Mouse (Mus musculus) limb, embryonic 12.5 days (tissue): ENCODE results near the gene Ssbp4. TPM values are rescaled to one million over a fixed set of nuclear protein-coding genes. Genes with fewer than 3 reads are reported as not detected.

ENCODE experiments used
- ATAC-seq: fragments of 200-750 bp; cut with Nextera tagmentation; 2 replicates; pipeline ENCODE4 v1.8.0; 2017; ENCODE audit warnings: low read depth, moderate TSS enrichment; ENCODE audit not compliant: insufficient number of reproducible peaks, insufficient read depth, low FRiP score, low TSS enrichment
- H3K27ac ChIP-seq: fragments of 300-500 bp; sonication (generic); 2 replicates; pipeline ENCODE4 v1.5.1; 2016; ENCODE audit warnings: mild to moderate bottlenecking, moderate library complexity
- H3K27me3 ChIP-seq: fragments of 300-500 bp; sonication (generic); 2 replicates; pipeline ENCODE4 v1.6.1; 2016; ENCODE audit warnings: mild to moderate bottlenecking, moderate library complexity
- H3K36me3 ChIP-seq: fragments of 300-500 bp; sonication (generic); 2 replicates; pipeline ENCODE4 v1.6.1; 2016; ENCODE audit warnings: mild to moderate bottlenecking, moderate library complexity
- H3K4me1 ChIP-seq: fragments of 300-500 bp; sonication (generic); replicated peaks from 2 replicates; pipeline ENCODE4 v1.6.1; 2016
- H3K4me2 ChIP-seq: fragments of 300-500 bp; sonication (generic); 2 replicates; pipeline ENCODE4 v1.6.1; 2016; ENCODE audit warnings: mild to moderate bottlenecking, moderate library complexity
- H3K4me3 ChIP-seq: fragments of 300-500 bp; sonication (generic); replicated peaks from 2 replicates; pipeline ENCODE4 v1.5.1; 2016; ENCODE audit warnings: mild to moderate bottlenecking
- H3K9ac ChIP-seq: fragments of 300-500 bp; sonication (generic); replicated peaks from 2 replicates; pipeline ENCODE4 v1.6.1; 2016; ENCODE audit warnings: mild to moderate bottlenecking, moderate library complexity
- H3K9me3 ChIP-seq: fragments of 300-500 bp; sonication (generic); 2 replicates; pipeline ENCODE4 v1.6.1; 2016; ENCODE audit warnings: mild to moderate bottlenecking, moderate library complexity
- WGBS: fragments of 180-500 bp; shearing (Covaris S2); methylation state at CpG from one replicate; pipeline ENCODE4 v1.1.7; 2016; 5-methylcytosine and 5-hydroxymethylcytosine counted together
- polyA plus RNA-seq: library from polyadenylated mRNA; unstranded; fragments of >200 nt; fragmentation: Nextera tagmentation; extraction: Ambion mirVana; gene quantifications from 2 replicates; pipeline ENCODE4 v1.2.1, GENCODE M21; 2016

Gene Ssbp4
- polyA plus RNA-seq, 1 experiment from 2014 or later: 137 TPM

DNA sequence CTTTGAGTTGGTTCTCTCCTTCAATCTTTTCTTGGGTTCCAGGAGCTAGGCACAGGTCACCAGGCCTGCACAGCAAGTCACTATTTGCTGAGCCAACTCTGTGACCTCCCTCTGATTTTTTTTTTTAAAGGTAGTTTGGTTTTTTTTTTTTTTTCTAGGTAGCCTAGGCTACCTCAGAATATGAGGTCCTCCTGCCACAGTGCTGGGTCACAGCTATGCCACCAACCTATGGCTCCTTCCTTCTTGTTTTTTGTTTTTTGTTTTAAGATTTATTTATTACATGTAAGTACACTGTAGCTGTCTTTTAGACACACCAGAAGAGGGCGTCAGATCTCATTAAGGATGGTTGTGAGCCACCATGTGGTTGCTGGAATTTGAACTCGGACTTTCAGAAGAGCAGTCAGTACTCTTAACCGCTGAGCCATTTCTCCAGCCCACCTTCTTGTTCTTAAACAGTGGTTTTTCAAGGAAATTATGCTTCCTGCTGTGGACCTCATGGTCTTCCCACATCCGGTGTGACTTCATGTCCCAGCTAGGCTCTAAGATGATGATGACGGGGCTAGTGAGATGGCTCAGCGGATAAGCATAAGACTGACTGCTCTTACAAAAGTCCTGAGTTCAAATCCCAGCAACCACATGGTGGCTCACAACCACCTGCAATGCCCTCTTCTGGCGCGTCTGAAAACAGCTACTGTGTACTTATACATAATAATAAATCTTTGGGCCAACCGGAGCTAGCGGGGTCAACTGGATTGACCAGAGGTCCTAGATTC, 59.1 kb downstream of the Ssbp4 start:
- Histone ChIP-seq H3K9me3 (no peaks in the 10 kb centered on the region), H3K4me2 (no peak overlapping the region), H3K36me3 (0 out of 2 replicates have a peak, but pooled peaks cover 4% of the 10 kb centered on the region), H3K9ac (no peak overlapping the region), H3K27ac (no peak overlapping the region), H3K27me3 (no peaks in the 10 kb centered on the region), H3K4me3 (no peak overlapping the region), H3K4me1 (peaks cover 7% of the 10 kb centered on the region; the same call in 1 of the 2 replicates)
- no peak for ATAC-seq
- WGBS: 95% methylated on average over 10 of the region's 10 CpGs

DNA sequence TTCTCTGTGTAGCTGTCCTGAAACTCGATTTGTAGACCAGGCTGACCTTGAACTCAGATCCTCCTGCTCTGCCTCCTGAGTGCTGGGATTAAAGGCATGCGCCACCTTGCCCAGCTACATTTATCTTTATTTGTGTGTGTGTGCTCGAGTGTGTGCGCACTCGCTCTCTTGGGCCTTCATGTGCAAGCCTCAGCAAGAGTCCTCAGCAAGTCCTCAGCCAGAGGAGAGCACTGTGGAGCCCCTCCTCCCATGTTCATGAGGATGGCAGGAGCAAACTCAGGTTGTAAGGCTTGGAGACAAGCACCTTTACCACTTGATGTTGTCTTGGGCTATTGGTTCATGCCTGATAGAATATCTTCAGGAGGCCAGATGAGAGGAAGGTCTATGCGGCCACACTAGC, 60.9 kb downstream of the Ssbp4 start:
- Histone ChIP-seq H3K9me3 (no peaks in the 10 kb centered on the region), H3K4me1 (no peaks in the 10 kb centered on the region), H3K4me2 (no peak overlapping the region), H3K36me3 (0 out of 2 replicates have a peak, but pooled peaks cover 11% of the 10 kb centered on the region), H3K4me3 (no peak overlapping the region), H3K27me3 (no peaks in the 10 kb centered on the region), H3K9ac (no peak overlapping the region), H3K27ac (no peak overlapping the region)
- WGBS: 87% methylated on average over 6 of the region's 6 CpGs
- ATAC-seq: no peak

Other genes with a start within 250 kb of the Ssbp4 start
- 2.8 and 5.8 TPM in 2 replicates for gene Comp, start 235.3 kb downstream of the Ssbp4 start, polyA plus RNA-seq
- gene Crtc1, start 169.3 kb downstream of the Ssbp4 start, polyA plus RNA-seq: 18.4 and 24.8 TPM in 2 replicates
- gene Klhl26, start 131.9 kb downstream of the Ssbp4 start, polyA plus RNA-seq: 26.8 and 27.3 TPM in 2 replicates
- gene Tmem59l, start 121.5 kb downstream of the Ssbp4 start, polyA plus RNA-seq: 17.5 and 22.1 TPM in 2 replicates
- 82.4 and 105 TPM in 2 replicates for gene Crlf1, start 115.7 kb downstream of the Ssbp4 start, polyA plus RNA-seq
- 142 and 151 TPM in 2 replicates for gene Rex1bd, start 102.1 kb downstream of the Ssbp4 start, polyA plus RNA-seq
- gene Uba52, start 98.1 kb downstream of the Ssbp4 start, polyA plus RNA-seq: 882 and 891 TPM in 2 replicates
- 280 and 286 TPM in 2 replicates for gene Fkbp8, start 81.1 kb downstream of the Ssbp4 start, polyA plus RNA-seq
- gene Kxd1, start 80.9 kb downstream of the Ssbp4 start, polyA plus RNA-seq: 50.3 and 50.7 TPM in 2 replicates
- gene Ell, start 69.4 kb downstream of the Ssbp4 start, polyA plus RNA-seq: 18.7 and 21.2 TPM in 2 replicates
- 177 and 180 TPM in 2 replicates for gene Isyna1, start 14.5 kb downstream of the Ssbp4 start, polyA plus RNA-seq
- 0.76 and 1.2 TPM in 2 replicates for gene Lrrc25, start 7.3 kb upstream of the Ssbp4 start, polyA plus RNA-seq
- gene Gdf15, start 23.6 kb upstream of the Ssbp4 start, polyA plus RNA-seq: 0.15 TPM in 1 of 2 replicates, not detected in the other
- 45.7 and 53.9 TPM in 2 replicates for gene Pgpep1, start 51.5 kb upstream of the Ssbp4 start, polyA plus RNA-seq
- 335 and 339 TPM in 2 replicates for gene Lsm4, start 64.4 kb upstream of the Ssbp4 start, polyA plus RNA-seq
- gene Jund, start 90.1 kb upstream of the Ssbp4 start, polyA plus RNA-seq: 117 and 121 TPM in 2 replicates
- gene Iqcn, start 94.6 kb upstream of the Ssbp4 start, polyA plus RNA-seq: not detected in 2 replicates
- not detected in 2 replicates for gene Gm3336, start 109.7 kb upstream of the Ssbp4 start, polyA plus RNA-seq
- 0.24 and 0.33 TPM in 2 replicates for gene Pde4c, start 114.8 kb upstream of the Ssbp4 start, polyA plus RNA-seq
- gene Rab3a, start 145.8 kb upstream of the Ssbp4 start, polyA plus RNA-seq: 13.7 and 13.8 TPM in 2 replicates
- 25.8 and 29.0 TPM in 2 replicates for gene Mpv17l2, start 152.1 kb upstream of the Ssbp4 start, polyA plus RNA-seq
- 80.2 and 80.6 TPM in 2 replicates for gene Pik3r2, start 167.8 kb upstream of the Ssbp4 start, polyA plus RNA-seq
- gene Mast3, start 196.2 kb upstream of the Ssbp4 start, polyA plus RNA-seq: 13.2 and 14.5 TPM in 2 replicates
- gene Il12rb1, start 199.6 kb upstream of the Ssbp4 start, polyA plus RNA-seq: not detected in 2 replicates
- 5.3 and 6.4 TPM in 2 replicates for gene Arrdc2, start 230.8 kb upstream of the Ssbp4 start, polyA plus RNA-seq